Mouse (Mus musculus): ENCODE measurements around the gene Hint1. TPM values are rescaled to one million over a fixed set of nuclear protein-coding genes. Genes with fewer than 3 reads are reported as not detected.

Hint1 gene
- 558 and 608 TPM in 2 replicates for polyA plus RNA-seq (2012; ENCODE audit: insufficient read depth, insufficient read length, missing spikeins)

DNA sequence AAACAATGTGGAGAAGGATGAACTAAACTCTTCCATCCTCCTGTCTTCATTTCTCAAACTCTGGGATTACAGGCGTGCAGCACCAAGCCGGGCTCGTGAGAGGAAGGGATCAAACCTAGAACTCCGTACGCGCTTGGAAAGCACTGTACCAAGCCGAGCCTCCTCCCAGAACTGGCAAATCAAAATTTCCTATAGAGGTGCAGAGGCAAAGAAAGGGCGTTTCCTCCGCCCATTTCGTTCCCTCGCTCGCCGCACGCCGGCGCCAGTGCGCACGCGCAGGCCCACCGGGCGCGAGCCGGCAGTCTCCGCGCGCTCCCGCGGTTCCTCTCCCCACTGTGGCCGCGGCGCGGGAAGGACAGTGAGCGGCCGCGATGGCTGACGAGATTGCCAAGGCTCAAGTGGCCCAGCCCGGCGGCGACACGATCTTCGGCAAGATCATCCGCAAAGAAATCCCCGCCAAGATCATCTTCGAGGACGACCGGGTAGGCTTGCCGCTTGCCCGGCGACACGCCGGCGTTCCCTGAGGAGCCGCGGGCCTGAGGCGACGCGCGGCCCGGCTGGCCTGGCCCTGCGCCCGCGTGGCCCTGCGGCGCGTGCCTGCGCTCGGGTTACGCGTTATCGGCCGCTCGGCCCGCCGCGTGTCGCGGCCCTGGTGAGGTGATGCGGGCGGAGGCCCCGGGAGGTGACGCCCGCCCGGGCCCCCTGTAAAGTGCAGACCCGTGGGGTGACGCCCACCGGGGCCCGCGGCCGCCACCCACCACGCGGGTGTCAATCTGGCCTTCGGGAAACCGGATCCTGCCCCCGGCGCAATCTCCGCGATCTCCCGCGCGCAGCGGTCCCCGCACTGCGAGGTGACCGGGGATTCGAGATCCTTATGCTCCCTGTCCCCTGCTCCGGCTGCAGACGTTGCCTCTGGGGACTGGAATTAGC is at the start of gene Hint1:
Gene Hint1, plus strand, starts transcription at position 265 of the 930 bp plus-strand sequence.
- H3K4me1 ChIP-seq (ENCODE audit: control insufficient read depth, insufficient read depth, insufficient read length, low read length), result peaks cover 2% of the 10 kb centered on the region; the same call in 1 of the 2 replicates
- H3K4me3 ChIP-seq (ENCODE audit: insufficient read depth, low read depth, low read length), result peak within 1 kb of the TSS; percentile 88
- peak within 1 kb of the TSS; percentile 90 for H3K27ac ChIP-seq (replicated peaks; ENCODE audit: low read depth, low read length)

DNA sequence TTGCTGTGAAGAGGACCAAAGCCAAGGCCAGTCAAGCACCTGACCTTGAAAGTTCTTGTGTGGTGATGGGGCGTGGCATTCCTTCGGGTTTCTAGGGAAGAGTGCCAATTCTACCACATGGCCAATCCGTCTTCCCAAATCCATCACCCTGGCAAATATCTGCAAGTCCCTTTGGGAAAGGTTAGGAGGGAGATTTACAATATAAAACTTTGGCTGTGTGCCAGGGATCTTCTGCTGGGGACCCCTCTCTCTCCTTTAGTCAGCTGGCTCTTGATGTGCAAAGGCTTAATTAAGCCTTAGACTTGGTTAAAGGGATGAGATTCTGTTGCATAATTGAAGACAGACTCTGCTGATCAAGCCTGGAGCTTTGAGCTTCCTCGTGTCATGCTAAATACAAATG is 48.7 kb upstream of the Hint1 start:
- Histone ChIP-seq H3K4me3 (ENCODE audit: insufficient read depth, low read depth, low read length) (no peak overlapping the region), H3K4me1 (ENCODE audit: control insufficient read depth, insufficient read depth, insufficient read length, low read length) (peaks cover 3% of the 10 kb centered on the region; the same call in 1 of the 2 replicates), H3K27ac (replicated peaks; ENCODE audit: low read depth, low read length) (no peak overlapping the region)

DNA sequence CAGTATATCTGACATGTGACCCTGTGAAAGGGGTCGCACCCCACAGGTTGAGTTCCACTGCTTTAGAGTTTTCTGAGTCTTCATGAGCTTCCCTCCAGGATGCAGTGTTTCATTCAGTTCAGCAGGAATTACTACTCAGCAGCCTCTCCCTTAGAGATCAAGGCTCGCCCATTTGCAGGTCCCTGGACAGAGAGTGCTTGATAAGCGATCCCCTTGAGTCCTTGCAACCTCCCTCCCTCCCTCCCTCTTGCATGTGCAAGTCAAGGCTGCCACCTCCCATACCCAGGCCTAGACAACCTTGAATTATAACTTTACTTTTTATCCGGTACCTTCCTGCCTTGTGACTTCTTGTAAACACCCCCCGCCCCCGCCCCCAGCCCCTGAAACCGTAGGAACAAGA is 46.7 kb upstream of the Hint1 start:
- H3K4me3 ChIP-seq (ENCODE audit: insufficient read depth, low read depth, low read length), result no peak overlapping the region
- no peaks in the 10 kb centered on the region for H3K4me1 ChIP-seq (ENCODE audit: control insufficient read depth, insufficient read depth, insufficient read length, low read length)
- H3K27ac ChIP-seq (replicated peaks; ENCODE audit: low read depth, low read length), result no peak overlapping the region

DNA sequence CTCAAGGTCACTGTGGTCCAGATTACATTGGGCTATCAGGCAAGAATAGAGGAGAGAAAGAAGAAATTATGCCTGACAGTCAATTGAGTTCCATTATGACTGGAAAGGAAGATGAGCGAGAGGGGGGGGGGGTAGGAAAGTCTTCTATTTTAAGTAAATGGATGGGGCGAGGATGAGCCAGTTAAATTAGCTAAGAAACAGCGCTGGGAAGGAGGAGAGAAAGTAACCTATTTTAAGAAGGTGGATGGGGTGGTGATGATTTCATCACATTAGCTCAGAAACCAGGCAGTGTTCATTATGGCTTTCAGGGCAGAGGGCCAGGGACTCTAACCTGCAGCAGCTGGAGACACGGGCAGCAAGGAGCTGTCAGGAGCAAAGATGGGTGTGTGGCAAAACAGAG is 42.7 kb upstream of the Hint1 start:
- Histone ChIP-seq H3K4me1 (ENCODE audit: control insufficient read depth, insufficient read depth, insufficient read length, low read length) (no peaks in the 10 kb centered on the region), H3K27ac (replicated peaks; ENCODE audit: low read depth, low read length) (no peak overlapping the region), H3K4me3 (ENCODE audit: insufficient read depth, low read depth, low read length) (no peak overlapping the region)

DNA sequence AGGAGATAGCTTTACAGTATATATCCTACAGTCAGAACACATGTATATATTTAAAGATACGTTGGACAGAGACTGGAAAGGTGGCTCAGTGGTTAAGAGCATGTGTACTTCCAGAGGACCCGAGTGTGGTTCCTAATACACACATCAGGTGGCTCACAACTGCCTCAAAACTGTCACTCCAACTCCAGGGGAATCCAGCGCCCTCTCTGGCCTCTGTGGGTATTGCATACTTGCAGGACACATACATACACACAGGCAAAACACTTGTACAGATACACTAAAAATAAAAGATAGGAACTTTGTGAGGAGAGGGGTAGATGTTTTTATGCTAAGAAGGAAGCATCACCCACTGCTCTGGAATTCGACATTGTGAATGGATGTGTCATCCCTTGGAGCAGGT is 40.4 kb upstream of the Hint1 start:
- H3K4me3 ChIP-seq (ENCODE audit: insufficient read depth, low read depth, low read length), result no peak overlapping the region
- H3K4me1 ChIP-seq (ENCODE audit: control insufficient read depth, insufficient read depth, insufficient read length, low read length), result no peaks in the 10 kb centered on the region
- H3K27ac ChIP-seq (replicated peaks; ENCODE audit: low read depth, low read length), result no peak overlapping the region

DNA sequence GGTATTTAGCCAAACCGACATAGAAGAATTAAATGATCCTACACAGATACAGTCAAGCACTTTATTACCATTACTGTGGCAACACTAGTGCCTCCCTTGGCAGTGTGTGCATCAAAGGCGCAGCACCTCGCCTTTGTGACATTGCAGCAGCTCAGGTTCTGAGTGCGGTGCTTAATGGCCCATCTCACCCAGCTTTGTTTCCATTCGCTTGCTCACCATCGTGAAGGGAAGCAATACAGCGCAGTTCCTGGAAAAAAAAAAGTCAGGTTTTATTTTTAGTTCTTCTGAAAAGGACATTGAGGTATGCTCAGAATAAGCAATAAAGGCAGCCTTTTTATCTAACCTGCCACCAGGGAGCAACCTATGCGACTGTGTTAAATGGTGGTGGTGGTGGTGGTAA is 39.4 kb upstream of the Hint1 start:
- no peaks in the 10 kb centered on the region for H3K4me1 ChIP-seq (ENCODE audit: control insufficient read depth, insufficient read depth, insufficient read length, low read length)
- H3K27ac ChIP-seq (replicated peaks; ENCODE audit: low read depth, low read length), result no peak overlapping the region
- no peak overlapping the region for H3K4me3 ChIP-seq (ENCODE audit: insufficient read depth, low read depth, low read length)

DNA sequence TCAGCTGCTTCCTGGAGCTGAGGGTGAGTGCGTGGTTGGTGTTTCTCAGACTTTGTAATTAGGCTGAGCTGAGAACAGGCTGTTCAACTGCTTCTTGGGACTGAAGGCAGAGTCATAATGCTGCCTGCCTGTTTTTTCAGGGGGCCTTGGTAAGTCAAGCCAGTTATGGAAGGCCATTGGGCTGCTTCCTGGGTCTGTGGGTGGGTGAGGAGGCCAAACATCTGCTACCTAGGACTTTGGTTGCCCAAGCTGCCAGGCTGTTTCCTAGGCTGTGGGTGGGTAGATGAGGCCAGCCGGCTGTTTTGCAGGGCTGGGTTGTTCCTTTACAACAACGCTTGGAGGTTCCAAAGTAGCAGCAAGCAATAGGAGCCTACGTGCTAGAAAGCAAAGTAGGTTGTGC is 32.4 kb upstream of the Hint1 start:
- no peaks in the 10 kb centered on the region for H3K4me1 ChIP-seq (ENCODE audit: control insufficient read depth, insufficient read depth, insufficient read length, low read length)
- H3K4me3 ChIP-seq (ENCODE audit: insufficient read depth, low read depth, low read length), result no peak overlapping the region
- no peak overlapping the region for H3K27ac ChIP-seq (replicated peaks; ENCODE audit: low read depth, low read length)

DNA sequence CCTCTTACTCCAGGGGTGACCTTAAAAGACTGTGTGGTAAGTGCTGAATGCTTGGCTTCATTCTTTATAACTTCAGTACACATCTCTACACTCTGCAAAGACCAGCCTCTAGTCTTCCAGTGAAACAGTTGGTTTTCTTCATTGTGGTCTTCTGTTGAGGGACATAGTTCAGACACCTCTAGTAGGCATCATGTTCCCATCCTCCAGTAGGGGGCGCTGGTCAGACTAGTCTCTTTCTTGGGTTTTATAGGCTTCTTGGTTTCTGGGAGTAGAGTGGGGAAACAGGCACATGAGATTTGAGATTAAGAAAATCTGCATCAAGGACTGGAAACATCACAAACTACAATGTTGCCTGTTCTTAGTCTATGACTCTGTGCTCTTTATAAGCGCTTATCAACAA is 31.6 kb upstream of the Hint1 start:
- Histone ChIP-seq H3K27ac (replicated peaks; ENCODE audit: low read depth, low read length) (no peak overlapping the region), H3K4me3 (ENCODE audit: insufficient read depth, low read depth, low read length) (no peak overlapping the region), H3K4me1 (ENCODE audit: control insufficient read depth, insufficient read depth, insufficient read length, low read length) (no peaks in the 10 kb centered on the region)

DNA sequence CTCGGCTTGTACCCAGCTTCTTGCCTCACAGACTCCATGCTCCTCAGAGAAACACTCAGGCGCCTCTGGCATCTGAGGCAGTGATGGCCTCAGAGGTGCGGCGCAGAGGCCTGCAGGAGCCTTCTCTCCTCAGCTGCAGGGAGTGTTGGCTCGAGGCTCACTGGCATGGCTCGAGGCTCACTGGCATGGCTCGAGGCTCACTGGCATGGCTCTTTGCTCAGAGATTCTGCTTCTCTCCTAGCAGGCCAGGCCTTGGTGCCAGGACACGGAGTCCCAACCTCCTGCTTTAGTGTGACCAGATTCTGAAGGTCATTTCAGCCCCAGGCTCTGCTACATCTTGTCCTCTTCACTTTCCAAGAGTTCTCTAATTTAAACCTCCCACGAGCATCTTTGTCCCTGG is 30.1 kb upstream of the Hint1 start:
- H3K4me1 ChIP-seq (ENCODE audit: control insufficient read depth, insufficient read depth, insufficient read length, low read length), result no peaks in the 10 kb centered on the region
- H3K4me3 ChIP-seq (ENCODE audit: insufficient read depth, low read depth, low read length), result no peak overlapping the region
- H3K27ac ChIP-seq (replicated peaks; ENCODE audit: low read depth, low read length), result no peak overlapping the region

DNA sequence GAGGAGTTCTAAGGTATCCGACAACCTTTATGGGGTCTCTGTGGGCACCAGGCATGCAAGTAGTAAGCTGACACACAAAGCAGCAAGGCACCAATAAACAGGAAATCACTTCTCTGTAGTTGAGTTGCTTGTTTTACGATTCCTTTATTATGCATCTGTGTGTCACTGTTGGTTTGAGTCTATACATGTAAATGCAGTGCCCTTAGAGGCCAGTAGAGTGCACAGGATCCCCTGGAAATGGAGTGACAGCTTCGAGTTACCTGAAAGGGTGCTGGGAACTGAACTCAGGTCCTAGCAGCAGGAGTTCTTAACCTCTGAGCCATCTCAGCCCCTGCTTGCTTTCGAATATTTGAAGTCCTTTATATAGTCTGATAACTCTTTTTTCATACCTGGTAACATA is 26.5 kb upstream of the Hint1 start:
- peaks cover 3% of the 10 kb centered on the region; the same call in 1 of the 2 replicates for H3K4me1 ChIP-seq (ENCODE audit: control insufficient read depth, insufficient read depth, insufficient read length, low read length)
- H3K4me3 ChIP-seq (ENCODE audit: insufficient read depth, low read depth, low read length), result no peak overlapping the region
- H3K27ac ChIP-seq (replicated peaks; ENCODE audit: low read depth, low read length), result no peak overlapping the region

DNA sequence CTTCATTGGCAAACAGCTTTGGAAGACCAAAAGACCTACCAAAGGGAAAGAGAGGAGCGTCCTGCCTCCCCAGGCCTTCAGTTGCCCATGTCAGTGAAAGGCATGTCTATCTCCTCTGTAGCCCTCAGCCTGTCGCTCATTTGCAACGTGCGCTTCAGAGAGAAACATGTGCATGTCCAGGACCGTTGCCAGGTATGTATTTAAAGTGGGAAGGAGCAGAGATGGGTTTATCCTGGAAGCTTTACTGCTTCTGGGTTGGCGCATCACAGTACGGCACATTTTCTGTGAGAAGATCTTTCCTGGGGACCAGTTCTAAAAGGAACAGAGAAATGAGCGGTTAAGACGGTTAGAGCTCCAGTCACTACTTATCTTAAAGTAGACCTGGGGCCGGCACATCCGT is 25.3 kb upstream of the Hint1 start:
- H3K4me3 ChIP-seq (ENCODE audit: insufficient read depth, low read depth, low read length), result no peak overlapping the region
- H3K27ac ChIP-seq (replicated peaks; ENCODE audit: low read depth, low read length), result no peak overlapping the region
- peaks cover 6% of the 10 kb centered on the region; the same call in 1 of the 2 replicates for H3K4me1 ChIP-seq (ENCODE audit: control insufficient read depth, insufficient read depth, insufficient read length, low read length)

DNA sequence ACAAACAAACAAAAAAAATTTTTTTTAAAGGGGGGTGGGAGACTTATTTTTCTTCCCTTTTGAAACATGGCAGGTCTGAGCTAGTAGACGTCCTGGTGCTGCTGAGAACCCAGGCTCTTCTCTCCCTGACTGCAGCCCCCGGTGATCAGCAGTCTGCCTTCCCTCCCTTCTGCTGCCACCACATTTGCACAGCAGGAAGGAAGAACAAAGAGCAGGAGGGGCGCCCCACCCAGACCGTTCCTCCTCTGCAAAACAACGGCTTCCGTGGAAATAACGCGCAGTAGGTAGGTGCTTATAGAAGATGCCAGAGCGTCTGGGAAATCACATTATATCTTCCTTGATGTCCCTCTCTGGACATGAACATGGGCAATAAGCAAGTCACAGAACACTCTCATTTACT is 21.8 kb upstream of the Hint1 start:
- Histone ChIP-seq H3K4me3 (ENCODE audit: insufficient read depth, low read depth, low read length) (no peak overlapping the region), H3K4me1 (ENCODE audit: control insufficient read depth, insufficient read depth, insufficient read length, low read length) (peaks cover 9% of the 10 kb centered on the region; the same call in 1 of the 2 replicates), H3K27ac (replicated peaks; ENCODE audit: low read depth, low read length) (peak overlapping the region; percentile 39)

DNA sequence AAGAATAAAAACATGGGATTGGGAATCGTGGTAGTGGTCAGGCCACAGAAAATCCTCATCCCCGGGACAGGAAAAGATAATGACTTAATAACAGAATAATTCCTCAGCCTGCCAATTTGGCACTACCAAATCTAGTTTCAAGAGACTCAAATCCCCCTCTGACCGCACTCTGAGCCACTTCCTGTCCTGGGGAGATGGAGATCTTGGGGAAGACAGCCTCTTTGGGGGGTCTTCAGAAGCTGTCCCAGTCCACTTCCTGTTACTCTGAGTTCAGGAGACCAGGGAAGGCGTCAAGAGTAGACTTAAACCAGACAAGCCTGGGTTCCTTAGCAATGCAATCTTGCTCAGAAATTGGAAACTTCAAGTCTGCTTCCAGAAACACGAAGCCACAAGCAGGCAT is 21.2 kb upstream of the Hint1 start:
- peak overlapping the region; percentile 39; the same call in 1 of the 2 replicates for H3K27ac ChIP-seq (replicated peaks; ENCODE audit: low read depth, low read length)
- no peak overlapping the region for H3K4me3 ChIP-seq (ENCODE audit: insufficient read depth, low read depth, low read length)
- H3K4me1 ChIP-seq (ENCODE audit: control insufficient read depth, insufficient read depth, insufficient read length, low read length), result peaks cover 9% of the 10 kb centered on the region; the same call in 1 of the 2 replicates

DNA sequence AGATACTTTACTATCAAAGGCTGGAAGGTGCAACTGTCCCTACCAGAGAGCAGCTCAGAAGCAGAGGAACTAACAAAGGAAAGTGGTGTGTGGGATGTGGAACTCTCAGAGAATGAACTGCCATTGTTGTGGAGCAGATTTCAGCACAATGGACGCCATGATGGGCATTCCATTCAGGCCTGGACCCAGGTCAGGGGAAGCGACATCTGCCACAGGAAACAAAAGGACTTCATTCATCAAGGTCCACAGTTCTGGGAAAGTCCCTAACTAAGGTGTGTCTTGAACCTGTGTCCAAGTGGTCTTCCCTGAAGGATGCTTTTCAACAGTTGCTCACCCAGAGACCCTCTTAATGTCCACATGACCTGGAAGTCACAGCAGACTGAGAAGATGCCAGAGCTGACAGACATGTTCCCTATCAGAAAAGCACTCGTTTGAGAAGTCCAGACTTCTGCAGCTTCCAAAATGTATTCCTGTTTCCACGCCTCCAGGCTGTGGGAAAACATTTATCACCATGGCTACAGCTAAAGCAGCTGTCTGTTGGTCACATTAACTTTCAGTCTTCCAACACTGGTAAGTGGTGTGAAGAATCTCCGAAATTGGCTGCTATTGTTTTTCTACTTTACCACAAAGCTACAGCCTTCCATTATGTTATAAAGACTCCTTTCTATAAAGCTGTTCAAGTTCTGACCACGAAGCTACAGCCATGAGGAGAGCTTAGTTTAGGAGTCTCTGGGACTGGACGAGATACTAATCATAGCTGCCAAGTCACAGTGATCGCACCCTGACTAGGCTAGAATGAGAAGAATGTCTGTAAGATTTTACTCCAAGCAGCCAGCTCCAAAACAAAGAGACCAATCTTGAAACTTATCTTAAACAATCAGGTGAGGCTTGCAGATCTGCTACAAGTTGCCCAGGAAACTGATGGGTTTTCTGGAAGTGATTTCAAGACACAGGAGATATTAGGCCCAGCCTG is 20.4 kb upstream of the Hint1 start:
- H3K27ac ChIP-seq (replicated peaks; ENCODE audit: low read depth, low read length), result 0 out of 2 replicates have a peak overlapping the region, but pooled peaks have one; percentile 1
- no peak overlapping the region for H3K4me3 ChIP-seq (ENCODE audit: insufficient read depth, low read depth, low read length)
- peaks cover 9% of the 10 kb centered on the region; the same call in 1 of the 2 replicates for H3K4me1 ChIP-seq (ENCODE audit: control insufficient read depth, insufficient read depth, insufficient read length, low read length)
